Mouse (Mus musculus) embryonic facial prominence, embryonic 11.5 days (tissue): Measurements from ENCODE around the gene Gm45233. TPM values are rescaled to one million over a fixed set of nuclear protein-coding genes. Genes with fewer than 3 reads are reported as not detected.

Experiments
- ATAC-seq: fragments of 200-750 bp; cut with Nextera tagmentation; replicated peaks from 2 replicates; pipeline ENCODE4 v1.8.0; 2017; ENCODE audit warnings: low read depth; ENCODE audit not compliant: insufficient number of reproducible peaks, low FRiP score, low TSS enrichment
- DNase-seq: peaks from one replicate; pipeline ENCODE4 v3.0.0-alpha.2; 2015; ENCODE audit warnings: low spot score
- H3K27ac ChIP-seq: fragments of 300-500 bp; sonication (generic); replicated peaks from 2 replicates; pipeline ENCODE4 v1.5.1; 2014; ENCODE audit warnings: mild to moderate bottlenecking, low read depth, low read length, control low read depth
- H3K27me3 ChIP-seq: fragments of 300-500 bp; sonication (generic); 2 replicates; pipeline ENCODE4 v1.6.1; 2014; ENCODE audit warnings: mild to moderate bottlenecking, low read length, moderate library complexity, mixed read lengths; ENCODE audit not compliant: control insufficient read depth, insufficient read depth
- H3K36me3 ChIP-seq: fragments of 300-500 bp; sonication (generic); replicated peaks from 2 replicates; pipeline ENCODE4 v1.6.1; 2014; ENCODE audit warnings: low read depth, mild to moderate bottlenecking, low read length, moderate library complexity, mixed read lengths; ENCODE audit not compliant: control insufficient read depth, insufficient read depth
- H3K4me1 ChIP-seq: fragments of 300-500 bp; sonication (generic); 2 replicates; pipeline ENCODE4 v1.6.1; 2014; ENCODE audit warnings: low read length, mixed read lengths; ENCODE audit not compliant: control insufficient read depth, insufficient read depth
- H3K4me2 ChIP-seq: fragments of 300-500 bp; sonication (generic); 2 replicates; pipeline ENCODE4 v1.6.1; 2014; ENCODE audit warnings: low read depth, mild to moderate bottlenecking, control low read depth, low read length, moderate library complexity
- H3K4me3 ChIP-seq: fragments of 300-500 bp; sonication (generic); 2 replicates; pipeline ENCODE4 v1.5.1; 2014; ENCODE audit warnings: low read depth, low read length, control low read depth
- H3K9ac ChIP-seq: fragments of 300-500 bp; sonication (generic); replicated peaks from 2 replicates; pipeline ENCODE4 v1.6.1; 2014; ENCODE audit warnings: mild to moderate bottlenecking, control low read depth, low read length
- H3K9me3 ChIP-seq: fragments of 300-500 bp; sonication (generic); replicated peaks from 2 replicates; pipeline ENCODE4 v1.6.1; 2016; ENCODE audit warnings: mild to moderate bottlenecking, low read length, inconsistent platforms, mixed read lengths; ENCODE audit not compliant: control insufficient read depth
- WGBS: fragments of 180-500 bp; shearing (Covaris S2); extraction: QIAGEN DNeasy Blood & Tissue Kit; methylation state at CpG from one replicate; pipeline ENCODE4 v1.1.7; 2014; 5-methylcytosine and 5-hydroxymethylcytosine counted together
- polyA plus RNA-seq: library from polyadenylated mRNA; unstranded; fragments of >200 nt; fragmentation: Nextera tagmentation; extraction: Ambion mirVana; gene quantifications from 2 replicates; pipeline ENCODE4 v1.2.1, GENCODE M21; 2014

Gene Gm45233
- polyA plus RNA-seq, 1 experiment from 2014 or later = not detected

DNA sequence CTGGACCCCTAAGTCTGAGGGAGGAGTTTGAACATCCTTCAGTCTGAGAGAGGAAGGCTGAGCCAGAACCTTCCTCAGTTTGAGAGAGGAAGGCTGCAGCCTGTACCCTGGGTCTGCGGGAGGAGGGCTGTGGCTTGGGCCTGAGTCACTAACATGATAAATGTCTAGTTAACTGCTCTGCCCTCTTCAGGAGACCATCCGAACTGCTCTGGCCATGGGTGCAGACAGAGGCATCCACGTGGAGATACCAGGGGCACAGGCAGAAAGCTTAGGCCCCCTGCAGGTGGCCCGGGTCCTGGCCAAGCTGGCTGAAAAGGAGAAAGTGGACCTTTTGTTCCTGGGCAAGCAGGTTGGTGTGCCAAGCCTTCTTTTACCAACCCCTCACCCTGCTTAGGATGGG is 8.7 kb downstream of the Gm45233 start:
- peaks cover 4% of the 10 kb centered on the region; the same call in 1 of the 2 replicates for H3K36me3 ChIP-seq

GRCm38 (mm10) chr7:43453599-43454355 is 9.8 kb downstream of the Gm45233 start:
- Histone ChIP-seq H3K4me2 (no peak overlapping the region), H3K4me1 (no peaks in the 10 kb centered on the region), H3K4me3 (no peak overlapping the region), H3K27ac (no peak overlapping the region), H3K27me3 (no peaks in the 10 kb centered on the region), H3K9ac (no peak overlapping the region), H3K36me3 (peaks cover 4% of the 10 kb centered on the region; the same call in 1 of the 2 replicates), H3K9me3 (no peaks in the 10 kb centered on the region)
- DNase-seq (no peak), ATAC-seq (no peak)
- WGBS = 92% methylated on average over 14 of the region's 14 CpGs

More for the DNA sequence above, 8.7 kb downstream of the Gm45233 start:
- no peaks in the 10 kb centered on the region for H3K9me3 ChIP-seq
- no peak overlapping the region for H3K27ac ChIP-seq
- H3K27me3 ChIP-seq = no peaks in the 10 kb centered on the region
- DNase-seq (peak; percentile 8), ATAC-seq (no peak)
- no peak overlapping the region for H3K4me3 ChIP-seq
- H3K4me1 ChIP-seq = no peaks in the 10 kb centered on the region
- WGBS = 45% methylated on average over 4 of the region's 4 CpGs
- H3K4me2 ChIP-seq = no peak overlapping the region
- no peak overlapping the region for H3K9ac ChIP-seq

- Histone ChIP-seq H3K9me3 (no peaks in the 10 kb centered on the region), H3K36me3 (peaks cover 4% of the 10 kb centered on the region; the same call in 1 of the 2 replicates), H3K4me3 (no peak overlapping the region), H3K4me2 (no peak overlapping the region), H3K27ac (no peak overlapping the region), H3K4me1 (no peaks in the 10 kb centered on the region), H3K9ac (no peak overlapping the region), H3K27me3 (no peaks in the 10 kb centered on the region)
- WGBS = 93% methylated on average over 6 of the region's 6 CpGs
- ATAC-seq (no peak), DNase-seq (no peak)
These were observed 10.4 kb downstream of the Gm45233 start for GRCm38 (mm10) chr7:43454371-43454770.

GRCm38 (mm10) chr7:43462851-43463250 is 18.9 kb downstream of the Gm45233 start, which contains the start of gene Vsig10l:
Gene Vsig10l, plus strand, starts transcription at chr7:43463151.
- no peak within 1 kb of the TSS for H3K27ac ChIP-seq
- no peaks in the 10 kb centered on the region for H3K4me1 ChIP-seq
- no peak within 1 kb of the TSS for H3K4me3 ChIP-seq
- H3K36me3 ChIP-seq = no peaks in the 10 kb centered on the region
- H3K27me3 ChIP-seq = no peaks in the 10 kb centered on the region; the same call in 1 of the 2 replicates
- H3K9me3 ChIP-seq = no peaks in the 10 kb centered on the region
- WGBS = 73% methylated on average over 4 of the region's 4 CpGs
- H3K9ac ChIP-seq = no peak within 1 kb of the TSS
- H3K4me2 ChIP-seq = no peak within 1 kb of the TSS
- no peak for DNase-seq
- ATAC-seq = no peak

DNA sequence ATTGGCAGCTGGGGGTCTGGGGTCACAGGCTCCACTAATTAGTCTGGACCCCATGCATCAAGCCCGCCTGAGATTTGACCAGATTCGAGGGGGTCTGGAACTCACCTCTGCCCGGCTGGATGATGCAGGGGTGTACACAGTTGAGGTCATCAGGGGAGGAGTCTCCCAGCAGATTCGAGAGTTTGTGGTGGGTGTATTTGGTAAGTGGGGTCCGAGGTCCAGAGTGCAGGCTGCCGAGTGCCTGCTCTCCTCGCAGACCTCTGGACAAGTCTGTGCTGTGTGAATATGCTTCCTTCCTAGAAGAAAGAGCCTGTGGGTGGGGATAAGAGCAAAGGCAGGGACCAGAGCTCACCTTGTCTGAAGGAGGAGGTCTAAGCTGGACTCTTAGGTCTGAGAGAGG is 20.0 kb downstream of the Gm45233 start:
- H3K36me3 ChIP-seq = no peaks in the 10 kb centered on the region
- no peak overlapping the region for H3K4me3 ChIP-seq
- H3K4me2 ChIP-seq = no peak overlapping the region
- no peaks in the 10 kb centered on the region for H3K4me1 ChIP-seq
- DNase-seq (no peak), ATAC-seq (no peak)
- H3K9me3 ChIP-seq = no peaks in the 10 kb centered on the region
- no peak overlapping the region for H3K27ac ChIP-seq
- WGBS = 84% methylated on average over 7 of the region's 7 CpGs
- no peak overlapping the region for H3K9ac ChIP-seq
- no peaks in the 10 kb centered on the region; the same call in 1 of the 2 replicates for H3K27me3 ChIP-seq

- H3K27ac ChIP-seq = no peak overlapping the region
- 10% methylated on average over 34 of the region's 35 CpGs for WGBS
- ATAC-seq = no peak
These were observed 21.0 kb downstream of the Gm45233 start for GRCm38 (mm10) chr7:43464864-43465343.

DNA sequence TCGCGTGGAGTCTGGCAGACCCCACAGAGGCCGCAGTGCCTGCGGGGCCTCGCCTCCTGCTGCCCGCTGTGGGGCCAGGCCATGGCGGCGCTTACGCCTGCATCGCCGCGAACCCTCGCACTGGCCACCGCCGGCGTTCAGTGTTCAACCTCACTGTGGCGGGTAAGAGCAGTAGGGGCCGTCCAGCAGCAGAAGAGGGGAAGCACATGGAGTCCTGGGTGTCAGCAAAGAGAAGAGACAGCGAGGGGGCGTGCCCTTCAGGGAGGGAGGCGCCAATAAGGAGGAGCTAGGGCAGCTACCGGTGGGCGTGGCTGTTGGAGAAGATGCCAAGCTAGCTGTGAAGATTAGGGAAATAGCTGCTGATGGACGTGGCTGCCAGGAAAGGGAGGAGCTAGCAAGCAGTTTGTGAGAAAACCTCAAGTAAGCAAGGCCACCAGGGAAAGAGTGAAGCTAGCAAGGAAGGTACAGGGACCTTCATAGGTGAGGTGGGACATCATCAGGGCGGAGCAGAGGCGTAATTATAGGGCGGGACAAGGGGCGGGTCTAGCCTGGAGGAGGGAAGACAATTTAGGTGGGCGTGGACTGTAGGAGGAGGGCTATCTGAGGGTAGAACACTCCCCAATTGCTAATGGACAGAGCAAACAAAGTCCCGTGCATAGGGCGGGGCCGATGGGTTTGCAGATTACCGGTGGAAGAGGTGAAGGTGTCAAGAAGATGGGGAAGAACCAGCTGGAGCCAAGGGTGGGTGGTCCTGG is 21.6 kb downstream of the Gm45233 start:
- H3K4me2 ChIP-seq = peak overlapping the region; percentile 78
- no peaks in the 10 kb centered on the region for H3K4me1 ChIP-seq
- H3K9me3 ChIP-seq = no peaks in the 10 kb centered on the region
- no peaks in the 10 kb centered on the region for H3K36me3 ChIP-seq
- H3K27ac ChIP-seq = no peak overlapping the region
- peak; percentile 73 for ATAC-seq
- DNase-seq = peak; percentile 82
- WGBS = under 1% methylated on average over 33 of the region's 33 CpGs
- no peaks in the 10 kb centered on the region; the same call in 1 of the 2 replicates for H3K27me3 ChIP-seq
- H3K4me3 ChIP-seq = peak overlapping the region; percentile 38
- peak overlapping the region; percentile 50 for H3K9ac ChIP-seq

More at GRCm38 (mm10) chr7:43464864-43465343, 21.0 kb downstream of the Gm45233 start:
- Histone ChIP-seq H3K4me1 (no peaks in the 10 kb centered on the region), H3K9ac (peak overlapping the region; percentile 50), H3K4me3 (peak overlapping the region; percentile 38), H3K9me3 (no peaks in the 10 kb centered on the region), H3K36me3 (no peaks in the 10 kb centered on the region), H3K27me3 (no peaks in the 10 kb centered on the region; the same call in 1 of the 2 replicates), H3K4me2 (peak overlapping the region; percentile 78)
- peak; percentile 63 for DNase-seq
